Mouse (Mus musculus) liver, embryonic 13.5 days (tissue): ENCODE measurements around the gene Nlk. TPM values are rescaled to one million over a fixed set of nuclear protein-coding genes. Genes with fewer than 3 reads are reported as not detected.
"Not testable (repeated sequence)": the region's sequence is repeated elsewhere in the genome, so short reads cannot be mapped to it uniquely, and the experiment has no call there.

Experiments used
- ATAC-seq: fragments of 200-750 bp; cut with Nextera tagmentation; 2 replicates; pipeline ENCODE4 v1.8.0; 2017; ENCODE audit warnings: low read depth, mild to moderate bottlenecking, moderate number of reproducible peaks, moderate library complexity
- DNase-seq: peaks from one replicate; pipeline ENCODE4 v3.0.0; 2022
- H3K27ac ChIP-seq: fragments of 300-500 bp; sonication (generic); 2 replicates; pipeline ENCODE4 v1.5.1; 2015; ENCODE audit warnings: moderate library complexity, mild to moderate bottlenecking, inconsistent platforms
- H3K27me3 ChIP-seq: fragments of 300-500 bp; sonication (generic); 2 replicates; pipeline ENCODE4 v1.6.1; 2015; ENCODE audit warnings: mild to moderate bottlenecking, inconsistent platforms
- H3K36me3 ChIP-seq: fragments of 300-500 bp; sonication (generic); 2 replicates; pipeline ENCODE4 v1.6.1; 2015; ENCODE audit warnings: mild to moderate bottlenecking, inconsistent platforms
- H3K4me1 ChIP-seq: fragments of 300-500 bp; sonication (generic); replicated peaks from 2 replicates; pipeline ENCODE4 v1.6.1; 2015; ENCODE audit warnings: inconsistent platforms
- H3K4me2 ChIP-seq: fragments of 300-500 bp; sonication (generic); 2 replicates; pipeline ENCODE4 v1.6.1; 2015; ENCODE audit warnings: inconsistent platforms, mild to moderate bottlenecking, moderate library complexity
- H3K4me3 ChIP-seq: fragments of 300-500 bp; sonication (generic); replicated peaks from 2 replicates; pipeline ENCODE4 v1.5.1; 2015; ENCODE audit warnings: mild to moderate bottlenecking, inconsistent platforms
- H3K9ac ChIP-seq: fragments of 300-500 bp; sonication (generic); 2 replicates; pipeline ENCODE4 v1.6.1; 2015; ENCODE audit warnings: mild to moderate bottlenecking, inconsistent platforms
- H3K9me3 ChIP-seq: fragments of 300-500 bp; sonication (generic); replicated peaks from 2 replicates; pipeline ENCODE4 v1.6.1; 2016; ENCODE audit warnings: inconsistent platforms
- WGBS: fragments of 180-500 bp; shearing (Covaris S2); methylation state at CpG from one replicate; pipeline ENCODE4 v1.1.7; 2015; ENCODE audit not compliant: insufficient replicate concordance; 5-methylcytosine and 5-hydroxymethylcytosine counted together
- polyA plus RNA-seq: library from polyadenylated mRNA; unstranded; fragments of >200 nt; fragmentation: Nextera tagmentation; extraction: Ambion mirVana; gene quantifications from 2 replicates; pipeline ENCODE4 v1.2.1, GENCODE M21; 2015

The Nlk gene
- polyA plus RNA-seq, 1 experiment from 2014 or later, result 6.4 TPM

DNA sequence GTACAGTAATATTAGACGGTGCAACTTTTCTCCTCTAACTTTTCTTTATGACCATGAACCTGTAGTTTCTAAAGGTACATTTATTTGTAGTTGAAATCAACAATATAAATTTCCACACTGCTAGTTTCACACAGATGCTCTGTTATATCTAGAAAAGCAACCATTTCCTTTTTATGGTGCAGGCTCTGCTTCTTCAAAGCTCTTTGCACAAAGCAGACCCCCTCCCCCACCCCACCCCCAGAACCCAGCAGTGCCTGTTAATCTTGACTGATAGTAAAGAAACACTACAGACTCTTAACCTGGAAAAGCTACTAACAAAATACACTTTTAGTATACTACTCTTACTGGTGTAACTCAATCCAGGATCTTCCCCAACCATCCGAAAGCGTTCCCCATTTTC lies 6.6 kb downstream of the Nlk start:
- no peak overlapping the region for H3K4me3 ChIP-seq
- H3K36me3 ChIP-seq, result 0 out of 2 replicates have a peak, but pooled peaks cover 5% of the 10 kb centered on the region
- H3K9ac ChIP-seq, result no peak overlapping the region
- H3K4me2 ChIP-seq, result no peak overlapping the region
- no peaks in the 10 kb centered on the region for H3K27me3 ChIP-seq
- H3K9me3 ChIP-seq, result no peaks in the 10 kb centered on the region
- peaks cover 46% of the 10 kb centered on the region for H3K4me1 ChIP-seq
- no peak overlapping the region for H3K27ac ChIP-seq
- ATAC-seq (no peak), DNase-seq (no peak)
- WGBS, result 72% methylated on average over 3 of the region's 3 CpGs

DNA sequence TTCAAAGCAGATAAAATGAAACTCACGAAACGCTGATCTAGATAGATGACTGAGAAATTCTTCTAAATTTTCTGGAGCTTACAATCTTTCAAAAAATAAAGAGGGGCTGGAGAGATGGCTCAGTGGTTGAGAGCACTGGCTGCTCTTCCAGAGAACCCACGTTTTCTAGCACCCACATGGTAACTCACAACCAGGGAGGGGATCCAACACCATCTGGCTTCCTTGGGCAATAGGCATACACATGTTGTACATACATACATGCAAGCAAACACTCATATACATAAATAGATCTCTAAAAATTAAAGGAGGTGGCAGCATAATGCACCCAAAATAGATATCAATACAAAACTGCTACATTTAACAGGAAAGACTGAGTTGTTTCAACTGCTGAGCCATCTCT lies 16.1 kb downstream of the Nlk start:
- Histone ChIP-seq H3K27ac (no peak overlapping the region), H3K4me1 (0 out of 2 replicates have a peak, but pooled peaks cover 5% of the 10 kb centered on the region), H3K27me3 (no peaks in the 10 kb centered on the region), H3K9ac (no peak overlapping the region), H3K36me3 (peaks cover 9% of the 10 kb centered on the region; the same call in 1 of the 2 replicates), H3K4me2 (no peak overlapping the region), H3K4me3 (no peak overlapping the region), H3K9me3 (no peaks in the 10 kb centered on the region)
- WGBS, result 68% methylated on average over 3 of the region's 3 CpGs
- ATAC-seq (no peak), DNase-seq (no peak)

DNA sequence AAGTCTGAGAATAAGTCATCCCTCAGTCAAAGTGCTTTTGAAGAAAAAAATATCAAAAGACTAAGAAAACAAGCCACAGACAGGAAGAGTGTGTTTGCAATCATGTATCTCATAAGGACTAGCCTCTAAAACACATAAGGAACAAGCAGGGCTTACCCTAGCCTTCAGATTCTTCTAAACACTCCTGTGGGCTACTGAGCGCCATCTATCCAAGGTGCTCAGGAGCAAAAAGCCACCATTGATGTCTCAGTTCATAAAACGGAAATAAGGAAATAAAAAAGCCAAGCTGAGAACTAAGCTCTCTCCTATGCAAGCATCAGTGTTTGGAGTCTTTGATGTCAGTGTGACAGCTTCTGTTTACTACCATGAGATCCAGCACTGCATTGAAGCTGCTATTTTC lies 18.4 kb downstream of the Nlk start:
- Histone ChIP-seq H3K36me3 (peaks cover 6% of the 10 kb centered on the region; the same call in 1 of the 2 replicates), H3K27ac (no peak overlapping the region), H3K27me3 (no peaks in the 10 kb centered on the region), H3K9ac (no peak overlapping the region), H3K9me3 (no peaks in the 10 kb centered on the region), H3K4me1 (0 out of 2 replicates have a peak, but pooled peaks cover 5% of the 10 kb centered on the region), H3K4me3 (no peak overlapping the region), H3K4me2 (no peak overlapping the region)
- DNase-seq (no peak), ATAC-seq (no peak)
- 65% methylated on average over 2 of the region's 2 CpGs for WGBS

- Histone ChIP-seq H3K27me3 (no peaks in the 10 kb centered on the region), H3K4me1 (peaks cover 28% of the 10 kb centered on the region), H3K4me3 (no peak overlapping the region), H3K36me3 (no peaks in the 10 kb centered on the region), H3K27ac (no peak overlapping the region), H3K4me2 (no peak overlapping the region), H3K9me3 (no peaks in the 10 kb centered on the region), H3K9ac (no peak overlapping the region)
- DNase-seq (no peak), ATAC-seq (no peak)
- 56% methylated on average over 3 of the region's 3 CpGs for WGBS
Observed at GRCm38 (mm10) chr11:78668647-78669046, 28.5 kb downstream of the Nlk start.

DNA sequence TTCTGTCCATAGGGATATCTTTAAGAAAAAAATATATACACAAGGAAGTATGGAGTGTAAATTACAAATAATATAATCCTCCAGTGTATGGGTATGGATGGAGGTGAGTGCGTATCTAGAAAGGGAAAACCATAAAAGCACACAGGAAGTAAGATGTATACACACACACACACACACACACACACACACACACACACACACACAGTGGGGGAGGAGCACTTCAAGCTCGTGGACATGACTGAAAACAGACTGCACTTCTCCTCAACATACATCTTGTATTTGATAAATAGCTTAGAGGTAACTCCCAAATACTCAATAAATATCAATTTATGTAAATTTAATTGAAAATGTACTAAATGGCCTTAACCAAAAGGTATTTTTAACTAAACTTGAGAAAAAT lies 32.3 kb downstream of the Nlk start:
- ATAC-seq, result no peak
- no peak overlapping the region for H3K4me3 ChIP-seq
- H3K9ac ChIP-seq, result no peak overlapping the region
- peaks cover 28% of the 10 kb centered on the region for H3K4me1 ChIP-seq
- no peaks in the 10 kb centered on the region for H3K27me3 ChIP-seq
- 52% methylated on average over 2 of the region's 2 CpGs for WGBS
- no peak overlapping the region for H3K4me2 ChIP-seq
- H3K36me3 ChIP-seq, result no peaks in the 10 kb centered on the region
- no peaks in the 10 kb centered on the region for H3K9me3 ChIP-seq
- no peak for DNase-seq
- no peak overlapping the region for H3K27ac ChIP-seq

GRCm38 (mm10) chr11:78663916-78664315 lies 33.3 kb downstream of the Nlk start:
- no peak for DNase-seq
- Histone ChIP-seq H3K4me2 (no peak overlapping the region), H3K27me3 (no peaks in the 10 kb centered on the region), H3K4me1 (peaks cover 28% of the 10 kb centered on the region), H3K4me3 (no peak overlapping the region), H3K9me3 (no peaks in the 10 kb centered on the region), H3K9ac (no peak overlapping the region), H3K36me3 (no peaks in the 10 kb centered on the region), H3K27ac (no peak overlapping the region)
- 73% methylated on average over 4 of the region's 4 CpGs for WGBS
- ATAC-seq, result no peak

GRCm38 (mm10) chr11:78649143-78649542 lies 48.0 kb downstream of the Nlk start:
- 60% methylated on average over 2 of the region's 2 CpGs for WGBS

DNA sequence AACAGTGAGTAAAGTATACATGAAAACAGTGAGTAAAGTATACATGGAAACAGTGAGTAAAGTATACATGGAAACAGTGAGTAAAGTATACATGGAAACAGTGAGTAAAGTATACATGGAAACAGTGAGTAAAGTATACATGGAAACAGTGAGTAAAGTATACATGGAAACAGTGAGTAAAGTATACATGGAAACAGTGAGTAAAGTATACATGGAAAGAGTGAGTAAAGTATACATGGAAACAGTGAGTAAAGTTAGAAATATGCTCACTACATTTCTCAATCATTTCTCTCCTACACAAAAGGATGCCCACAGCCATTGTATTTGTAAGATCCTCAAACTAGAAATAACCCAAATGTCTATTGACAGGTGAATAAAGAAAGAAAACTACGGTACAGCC lies 48.8 kb downstream of the Nlk start:
- H3K27ac ChIP-seq, H3K9me3 ChIP-seq, ATAC-seq, DNase-seq, H3K36me3 ChIP-seq, H3K4me3 ChIP-seq, H3K27me3 ChIP-seq, H3K4me1 ChIP-seq, H3K9ac ChIP-seq, H3K4me2 ChIP-seq: not testable (repeated sequence)
- WGBS, result 59% methylated on average over 1 of the region's 1 CpGs

More at GRCm38 (mm10) chr11:78649143-78649542, 48.0 kb downstream of the Nlk start:
- Histone ChIP-seq H3K9me3 (no peaks in the 10 kb centered on the region), H3K9ac (no peak overlapping the region), H3K4me1 (no peaks in the 10 kb centered on the region), H3K27ac (no peak overlapping the region), H3K4me2 (no peak overlapping the region), H3K36me3 (no peaks in the 10 kb centered on the region), H3K27me3 (no peaks in the 10 kb centered on the region), H3K4me3 (no peak overlapping the region)
- ATAC-seq, result no peak
- DNase-seq, result no peak

- Histone ChIP-seq H3K4me2 (no peak overlapping the region), H3K27ac (no peak overlapping the region), H3K9me3 (no peaks in the 10 kb centered on the region), H3K4me3 (no peak overlapping the region), H3K4me1 (no peaks in the 10 kb centered on the region), H3K36me3 (no peaks in the 10 kb centered on the region), H3K27me3 (no peaks in the 10 kb centered on the region), H3K9ac (no peak overlapping the region)
- WGBS, result 73% methylated on average over 7 of the region's 7 CpGs
- DNase-seq (no peak), ATAC-seq (no peak)
Observed at GRCm38 (mm10) chr11:78643746-78644145, 53.4 kb downstream of the Nlk start.

DNA sequence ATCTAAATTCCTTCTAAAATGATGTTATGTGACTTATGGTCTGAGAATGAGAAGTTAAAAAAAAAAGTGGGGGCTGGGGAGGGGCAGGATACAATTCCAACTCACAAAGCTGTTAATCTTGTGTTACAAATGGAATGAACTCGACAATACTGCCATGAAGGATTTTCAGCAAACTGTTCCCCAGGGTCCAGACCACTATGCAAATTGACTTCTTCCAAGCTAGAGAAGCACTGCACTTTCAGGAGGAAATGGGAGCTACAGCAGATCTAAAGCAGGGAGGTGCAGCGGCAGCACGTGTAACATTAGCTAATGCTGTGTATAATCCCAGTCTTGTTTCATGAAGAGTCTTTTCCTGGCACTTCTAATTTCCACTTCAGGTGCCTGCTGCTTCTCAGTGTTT lies 55.0 kb downstream of the Nlk start:
- ATAC-seq (no peak), DNase-seq (no peak)
- H3K9ac ChIP-seq, result no peak overlapping the region
- WGBS, result 79% methylated on average over 3 of the region's 3 CpGs
- no peaks in the 10 kb centered on the region for H3K27me3 ChIP-seq
- H3K4me3 ChIP-seq, result no peak overlapping the region
- H3K4me1 ChIP-seq, result no peaks in the 10 kb centered on the region
- no peak overlapping the region for H3K27ac ChIP-seq
- H3K36me3 ChIP-seq, result peaks cover 2% of the 10 kb centered on the region; the same call in 1 of the 2 replicates
- H3K4me2 ChIP-seq, result no peak overlapping the region
- H3K9me3 ChIP-seq, result no peaks in the 10 kb centered on the region

- WGBS, result 77% methylated on average over 3 of the region's 3 CpGs
- ATAC-seq (no peak), DNase-seq (no peak)
- H3K9me3 ChIP-seq, result 0 out of 2 replicates have a peak, but pooled peaks cover 2% of the 10 kb centered on the region
- no peak overlapping the region for H3K9ac ChIP-seq
- H3K4me3 ChIP-seq, result no peak overlapping the region
- no peaks in the 10 kb centered on the region for H3K4me1 ChIP-seq
- no peak overlapping the region for H3K4me2 ChIP-seq
- peaks cover 6% of the 10 kb centered on the region for H3K36me3 ChIP-seq
- H3K27me3 ChIP-seq, result no peaks in the 10 kb centered on the region
- no peak overlapping the region for H3K27ac ChIP-seq
Observed at GRCm38 (mm10) chr11:78641088-78641487, 56.1 kb downstream of the Nlk start.

DNA sequence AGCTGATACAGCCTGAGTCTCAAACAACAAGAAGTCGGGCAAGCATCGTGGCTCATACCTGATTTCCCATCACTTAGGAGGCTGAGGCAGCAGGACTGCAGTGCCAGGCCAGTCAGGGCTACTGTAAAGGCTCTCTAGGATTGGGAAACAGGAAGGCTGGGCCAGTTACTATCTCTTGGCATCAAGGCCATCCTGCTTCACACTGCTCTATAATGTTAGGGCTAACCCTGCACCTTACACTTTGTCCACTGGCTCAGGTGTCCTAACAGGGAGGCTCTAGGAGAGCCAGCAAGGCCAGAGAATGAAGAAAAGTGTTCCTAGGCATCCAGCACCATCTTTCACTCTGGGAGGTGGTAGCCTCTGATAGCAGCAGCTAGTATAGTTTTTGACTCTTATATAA lies 64.4 kb downstream of the Nlk start:
- Histone ChIP-seq H3K4me3 (no peak overlapping the region), H3K9ac (no peak overlapping the region), H3K27me3 (no peaks in the 10 kb centered on the region), H3K27ac (no peak overlapping the region), H3K4me2 (no peak overlapping the region), H3K36me3 (peaks cover 6% of the 10 kb centered on the region), H3K9me3 (0 out of 2 replicates have a peak, but pooled peaks cover 2% of the 10 kb centered on the region), H3K4me1 (no peaks in the 10 kb centered on the region)
- 78% methylated on average over 2 of the region's 2 CpGs for WGBS
- no peak for ATAC-seq
- DNase-seq, result no peak
